Mouse (Mus musculus): ENCODE data around the gene Fpr2.

GRCm38 (mm10) chr17:17896039-17896438 lies 8.4 kb downstream of the Fpr2 start:
- no peak for TF ChIP-seq GATA1 (IDR thresholded peaks at IDR 0.05; ENCODE audit: low read length)
- TF ChIP-seq TAL1 (IDR thresholded peaks at IDR 0.05; ENCODE audit: low read length) = no peak
